Mouse (Mus musculus) Muller cell, postnatal 12 days (primary cell): ENCODE results near the gene Vps25.

Experiments used
- DNase-seq: peaks from one replicate; pipeline ENCODE4 v3.0.0-alpha.2; 2015; ENCODE audit errors: inconsistent ontology term

Gene Vps25

DNA sequence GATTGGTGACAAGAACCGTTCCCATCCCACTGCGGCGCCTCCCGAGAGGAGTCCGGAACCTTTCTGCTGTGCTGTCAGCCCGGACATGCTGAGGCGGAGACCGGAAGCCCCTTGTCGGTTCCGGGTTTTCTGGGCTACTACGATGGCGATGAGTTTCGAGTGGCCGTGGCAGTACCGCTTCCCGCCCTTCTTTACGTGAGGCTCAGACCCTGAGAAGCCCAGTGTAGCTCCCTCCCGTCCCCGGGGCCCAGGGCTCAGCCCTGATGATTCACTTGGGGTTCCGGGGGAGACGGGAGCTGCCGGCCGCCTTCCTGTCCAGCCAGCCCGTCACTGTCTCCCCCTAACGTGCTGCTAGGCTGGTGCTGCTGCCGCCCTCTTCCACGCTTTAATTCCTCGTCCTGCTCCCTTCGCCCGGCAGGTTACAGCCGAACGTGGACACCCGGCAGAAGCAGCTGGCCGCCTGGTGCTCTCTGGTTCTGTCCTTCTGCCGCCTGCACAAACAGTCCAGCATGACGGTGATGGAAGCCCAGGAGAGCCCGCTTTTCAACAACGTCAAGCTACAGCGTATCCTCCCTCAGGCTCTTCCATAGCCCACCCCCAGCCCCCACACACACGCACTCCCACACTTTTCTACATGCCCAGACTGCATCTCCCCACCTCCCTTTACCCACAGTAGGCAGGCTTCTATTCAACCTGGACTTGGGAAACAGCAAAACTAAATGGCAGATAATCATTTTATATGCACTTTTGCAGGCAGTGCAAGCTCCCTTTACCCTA is at the start of gene Vps25:
Gene Vps25, plus strand, starts transcription at position 95 of the 777 bp plus-strand sequence.
- DNase-seq = peak; percentile 89

DNA sequence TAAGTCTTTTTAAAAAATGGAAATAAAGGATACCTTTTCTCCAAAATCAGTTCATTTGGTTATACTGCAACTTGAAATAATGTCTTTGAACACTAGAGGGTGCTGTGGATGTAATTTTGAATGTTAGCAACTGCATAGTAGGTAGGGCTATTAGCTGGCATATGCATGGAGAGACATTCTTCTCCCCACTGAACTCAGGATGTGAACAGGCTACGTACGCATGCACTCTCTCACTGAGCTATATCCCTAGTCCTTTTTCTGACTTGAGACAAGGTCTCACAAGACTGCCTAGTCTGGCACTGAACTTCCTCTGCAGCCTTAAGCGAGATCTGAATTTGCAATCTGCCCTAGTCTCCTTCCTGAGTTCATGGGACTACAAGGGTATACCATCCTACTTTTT is 41.5 kb upstream of the Vps25 start:
- peak; percentile 58 for DNase-seq

DNA sequence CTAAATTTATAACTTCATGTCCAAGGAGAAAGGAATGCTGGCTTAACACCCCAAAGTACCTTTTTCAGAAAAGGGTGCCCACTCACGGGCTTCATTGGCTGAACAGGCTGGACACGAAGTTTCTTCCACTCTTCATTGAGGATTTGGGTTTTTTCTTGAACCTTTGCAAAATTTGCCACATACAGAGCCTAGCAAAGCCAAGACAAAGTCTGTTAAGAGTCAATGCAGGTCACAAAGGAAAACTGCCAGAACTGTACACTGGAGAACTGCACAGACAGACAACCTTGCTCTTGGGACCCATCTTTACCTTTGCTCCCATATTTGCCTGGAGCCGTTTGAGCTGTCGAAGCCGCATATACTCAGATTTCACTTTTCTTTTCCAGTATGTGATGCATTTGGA is 36.6 kb upstream of the Vps25 start:
- no peak for DNase-seq

DNA sequence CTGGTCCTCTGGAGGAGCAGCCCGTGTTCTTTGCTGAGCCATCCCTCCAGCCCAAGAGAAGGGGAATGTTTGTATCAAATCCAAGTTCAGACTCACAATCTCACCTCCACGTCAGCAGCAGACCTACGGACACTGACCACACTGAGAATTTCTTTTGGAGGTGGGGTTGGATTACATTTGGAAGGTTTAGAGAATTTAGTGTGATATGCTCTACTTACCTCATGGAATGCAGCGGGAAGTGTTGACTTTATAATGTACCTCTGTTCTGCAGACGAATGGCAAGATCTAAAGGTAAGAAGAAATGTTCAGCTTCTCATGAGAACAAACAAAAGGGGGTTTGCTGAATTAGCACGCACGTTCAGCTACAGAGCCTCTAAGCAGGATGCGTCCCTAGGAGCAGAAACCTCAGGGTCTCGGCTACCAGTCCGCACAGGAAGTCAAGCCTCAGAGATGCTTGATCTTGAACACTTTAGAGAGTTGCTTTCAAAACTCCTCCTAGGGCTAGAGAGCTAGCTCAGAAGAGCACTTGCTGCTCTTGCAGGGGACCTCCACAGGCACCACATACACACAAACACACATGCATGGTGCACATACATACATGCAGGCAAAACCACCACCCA is 35.0 kb upstream of the Vps25 start:
- DNase-seq = no peak

DNA sequence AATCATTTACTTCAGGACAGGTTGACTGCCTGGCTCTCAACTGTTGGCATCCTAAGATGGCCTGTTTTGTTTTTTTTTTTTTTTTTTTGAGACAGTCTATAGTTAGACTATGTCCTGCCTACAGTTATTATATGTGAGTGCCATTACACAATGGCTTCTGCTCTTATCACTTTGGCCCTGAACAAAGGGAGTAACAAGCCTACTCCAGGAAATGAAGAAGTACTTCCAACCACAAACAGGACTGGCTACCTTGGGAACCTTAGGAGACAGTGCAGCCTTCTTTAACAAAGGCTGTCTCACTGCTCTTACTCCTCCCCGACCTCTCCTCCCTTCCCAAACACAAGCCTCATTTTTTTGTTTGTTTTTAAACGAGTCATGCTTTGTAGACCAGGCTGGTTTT is 32.7 kb upstream of the Vps25 start:
- DNase-seq = no peak

DNA sequence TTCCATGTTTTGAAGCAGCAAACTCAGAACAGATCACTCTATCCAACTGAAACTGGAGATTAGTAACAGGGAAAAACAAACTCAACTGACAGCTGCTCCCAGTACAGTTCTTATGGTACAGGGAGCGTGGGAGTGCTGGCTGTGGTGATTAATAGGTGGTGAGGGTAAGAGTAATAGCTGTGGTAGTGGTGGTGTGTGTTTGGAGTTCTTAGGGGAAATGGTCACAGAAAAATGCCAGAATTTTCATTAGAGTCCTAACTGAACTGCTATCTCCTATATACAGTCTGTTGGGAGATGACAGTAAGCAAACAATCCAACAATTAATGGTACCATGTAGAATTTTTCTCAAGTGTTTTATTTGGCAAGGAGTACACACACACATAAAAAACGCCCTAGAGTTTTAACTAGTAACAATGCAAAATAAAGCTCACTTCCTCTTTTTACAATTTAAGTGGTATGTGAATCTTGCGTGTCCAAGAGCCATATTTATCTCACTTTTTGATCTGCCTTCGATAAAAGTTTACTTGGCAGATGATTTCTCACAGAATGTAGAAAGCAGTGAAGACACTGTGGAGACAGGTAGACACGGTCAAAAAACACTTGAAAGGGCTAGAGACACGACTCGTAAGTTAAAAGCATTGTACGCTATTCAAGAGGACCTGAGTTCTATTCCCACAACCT is 32.1 kb upstream of the Vps25 start:
- DNase-seq = no peak

DNA sequence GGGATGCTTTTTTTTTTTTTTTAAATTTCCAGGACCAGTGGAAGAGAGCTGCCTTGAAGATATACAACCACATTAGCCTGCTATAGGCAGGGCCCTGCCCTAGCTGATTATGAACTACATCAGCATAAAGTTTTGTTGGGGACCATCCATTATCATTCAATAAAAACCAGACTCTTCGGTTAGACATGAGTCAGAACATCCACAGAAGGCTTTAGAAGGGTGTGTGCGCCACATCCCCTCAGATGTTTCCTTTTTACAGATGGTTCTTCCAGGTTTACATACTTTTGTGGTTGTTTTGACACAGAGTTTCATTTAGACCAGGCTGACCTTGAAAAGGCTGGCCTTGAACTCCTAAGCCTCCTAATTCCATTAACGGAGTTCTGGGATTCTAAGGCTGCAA is 29.2 kb upstream of the Vps25 start:
- DNase-seq = no peak

DNA sequence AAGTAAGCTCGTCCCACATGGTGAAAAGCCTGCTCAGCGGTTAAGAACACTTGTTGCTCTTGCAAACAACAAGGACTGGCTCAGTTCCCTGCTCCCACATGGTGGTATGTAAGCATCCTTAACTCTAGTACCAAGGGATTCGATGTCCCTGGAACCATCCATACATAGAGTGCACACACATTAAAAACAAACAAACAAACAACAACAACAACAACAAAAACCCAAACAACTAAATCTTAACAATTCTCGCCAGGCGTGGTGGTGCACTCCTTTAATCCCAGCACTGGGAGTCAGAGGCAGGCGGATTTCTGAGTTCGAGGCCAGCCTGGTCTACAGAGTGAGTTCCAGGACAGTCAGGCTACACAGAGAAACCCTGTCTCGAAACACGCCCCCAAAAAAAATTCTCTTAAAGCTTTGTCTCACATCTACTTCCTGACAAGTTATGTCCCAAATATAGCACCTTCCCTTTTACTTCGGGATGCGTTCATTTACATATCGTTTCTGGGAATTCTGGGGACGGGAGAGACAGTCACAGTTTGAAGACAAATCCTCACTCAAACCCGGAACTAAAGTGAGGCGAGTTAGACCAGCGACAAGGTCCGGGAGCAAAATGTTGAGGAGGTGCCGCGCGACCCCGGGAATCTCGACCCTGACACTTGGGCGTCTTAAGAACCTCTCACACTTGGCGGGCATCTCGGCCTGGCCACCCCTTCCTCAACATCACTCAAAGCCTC is 28.0 kb upstream of the Vps25 start:
- no peak for DNase-seq

DNA sequence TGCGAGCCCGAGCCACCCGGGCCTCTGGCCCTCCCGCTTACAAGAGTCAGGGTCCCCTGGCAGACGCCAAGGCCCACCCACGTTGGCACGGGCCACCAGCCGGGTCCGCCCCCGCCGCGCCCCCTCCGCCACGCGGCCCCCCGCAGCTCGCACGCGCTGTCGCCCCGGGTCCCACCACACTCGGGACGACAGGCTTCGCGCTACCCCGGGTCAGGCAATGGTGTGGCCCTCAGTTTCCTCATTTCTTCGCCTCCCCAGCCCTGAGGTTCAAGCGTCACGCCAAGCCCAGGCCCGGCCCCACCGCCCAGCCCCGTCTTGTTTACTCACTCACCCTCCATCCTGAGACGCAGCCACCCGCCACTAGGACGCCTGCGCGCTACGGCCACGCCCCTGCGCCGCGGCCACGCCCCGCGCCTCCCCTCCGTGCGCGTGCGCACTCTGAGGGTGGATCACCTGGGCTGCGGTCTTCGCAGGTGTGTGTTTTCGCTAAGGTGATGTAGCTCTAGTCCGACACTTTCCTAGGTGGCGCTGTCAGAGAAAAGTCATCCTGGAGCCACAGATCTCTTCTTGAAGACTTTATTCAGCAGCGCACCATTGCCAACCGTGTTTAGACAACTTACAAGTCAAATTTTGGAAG is 27.3 kb upstream of the Vps25 start, which contains the start of gene Ezh1:
Gene Ezh1, minus strand, starts transcription at position 399 of the 637 bp plus-strand sequence.
- peak; percentile 82 for DNase-seq

DNA sequence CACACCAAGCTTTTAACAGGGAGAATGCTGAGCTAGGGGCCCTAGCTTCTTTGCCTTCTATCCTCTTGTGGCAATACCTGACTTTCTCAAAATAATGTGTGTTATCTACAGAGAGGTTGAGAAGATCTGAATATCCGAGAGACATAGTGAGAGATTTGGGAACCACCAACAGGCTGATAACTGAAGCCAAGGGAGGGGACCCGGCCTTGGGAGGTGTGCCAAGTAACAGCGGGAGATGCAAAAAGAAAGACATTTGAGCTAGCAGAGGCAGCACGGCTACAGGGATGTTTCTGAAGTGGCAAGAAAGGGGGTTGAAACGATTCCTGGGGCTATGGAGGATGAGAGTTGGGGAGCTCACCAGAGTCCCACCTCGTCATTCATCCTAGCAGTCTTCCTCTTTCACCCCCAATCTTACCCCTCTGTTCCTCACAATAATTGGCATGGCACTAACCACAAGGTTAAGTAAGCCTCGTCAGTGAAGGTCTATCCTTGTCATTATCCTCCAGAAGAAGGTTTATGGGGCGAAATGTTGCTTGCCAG is 24.1 kb upstream of the Vps25 start:
- peak; percentile 29 for DNase-seq

DNA sequence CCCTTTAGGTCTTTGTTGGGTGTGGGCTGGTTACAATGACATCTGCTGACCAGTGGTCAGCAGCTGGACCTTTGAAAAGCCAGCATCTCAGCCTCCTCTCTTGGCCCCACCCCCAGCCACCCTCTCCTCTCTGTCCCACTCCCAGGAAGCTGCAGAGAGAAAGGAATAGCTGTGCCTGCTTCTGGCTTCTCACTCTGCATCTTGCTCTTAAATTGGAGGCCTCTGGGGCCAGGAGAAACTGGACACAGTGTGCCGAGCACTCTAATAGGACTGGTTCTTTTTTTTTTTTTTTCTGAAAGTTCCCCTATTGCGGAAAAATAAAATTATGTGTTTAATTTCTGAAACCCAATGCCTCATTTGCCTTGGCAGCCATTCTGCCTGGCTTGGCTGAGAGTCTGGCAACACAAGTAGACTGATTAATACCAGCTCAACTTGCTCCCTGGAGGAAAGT is 23.4 kb upstream of the Vps25 start:
- DNase-seq = no peak

DNA sequence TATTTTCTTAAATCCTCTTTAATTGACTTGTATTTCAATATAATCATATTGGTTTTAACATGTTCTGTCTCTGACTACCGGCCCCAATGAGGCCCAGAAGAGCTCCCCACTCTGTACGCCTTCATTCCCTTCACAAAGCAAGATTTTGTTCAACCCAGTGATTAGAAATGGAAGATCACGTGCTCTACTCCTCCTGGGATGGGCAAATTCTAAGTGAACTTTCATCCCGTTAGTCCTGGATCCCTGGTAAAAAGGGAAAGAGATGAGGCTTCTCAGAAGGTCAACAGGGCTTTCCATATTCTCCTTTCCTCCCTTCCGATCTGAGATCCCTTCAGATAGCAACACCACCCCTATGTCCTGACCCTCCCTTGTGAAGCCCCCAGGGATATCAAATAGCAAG is 23.0 kb upstream of the Vps25 start:
- DNase-seq = no peak

DNA sequence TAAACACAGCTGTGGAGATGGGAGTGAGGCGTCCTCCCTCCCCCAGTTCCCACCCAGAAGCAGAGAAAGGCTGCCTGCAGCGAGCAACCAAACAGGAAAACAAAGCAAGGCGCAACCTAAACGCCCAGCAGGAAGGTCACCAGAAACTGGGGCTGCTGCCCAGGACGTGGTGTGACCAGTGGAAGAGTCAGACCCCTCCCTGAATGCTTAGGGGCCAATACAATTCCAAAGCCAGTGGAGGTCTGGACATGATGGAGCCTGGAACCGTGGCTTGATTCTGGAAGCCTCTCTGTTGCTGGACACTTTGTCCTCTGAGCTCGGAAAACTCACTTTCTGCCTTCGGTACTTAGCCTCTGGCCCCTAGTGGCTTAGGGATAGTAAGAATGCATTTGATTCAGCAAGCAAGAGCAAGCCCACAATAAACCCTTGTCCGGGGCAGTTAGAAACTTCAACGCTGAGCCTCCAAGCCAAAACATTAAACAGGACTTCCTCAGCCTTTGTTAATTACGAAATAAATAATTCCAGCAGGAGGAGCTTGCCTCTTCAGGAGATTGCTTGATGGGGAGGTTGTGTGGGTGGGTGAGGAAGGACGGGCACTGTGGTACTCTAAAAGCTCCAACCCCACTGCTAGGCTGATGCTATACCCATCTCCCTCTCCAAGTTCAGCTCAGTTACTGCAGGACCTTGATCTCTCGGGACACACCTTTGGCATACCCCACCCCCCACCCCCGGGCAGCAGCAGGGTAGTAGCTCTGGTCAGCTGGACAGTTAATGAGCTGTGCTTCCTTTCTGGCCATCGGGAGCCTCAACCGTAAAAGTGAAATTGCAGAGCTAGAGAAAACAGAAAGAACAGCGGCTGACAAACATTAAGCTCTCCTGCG is 22.3 kb upstream of the Vps25 start:
- peak; percentile 46 for DNase-seq

DNA sequence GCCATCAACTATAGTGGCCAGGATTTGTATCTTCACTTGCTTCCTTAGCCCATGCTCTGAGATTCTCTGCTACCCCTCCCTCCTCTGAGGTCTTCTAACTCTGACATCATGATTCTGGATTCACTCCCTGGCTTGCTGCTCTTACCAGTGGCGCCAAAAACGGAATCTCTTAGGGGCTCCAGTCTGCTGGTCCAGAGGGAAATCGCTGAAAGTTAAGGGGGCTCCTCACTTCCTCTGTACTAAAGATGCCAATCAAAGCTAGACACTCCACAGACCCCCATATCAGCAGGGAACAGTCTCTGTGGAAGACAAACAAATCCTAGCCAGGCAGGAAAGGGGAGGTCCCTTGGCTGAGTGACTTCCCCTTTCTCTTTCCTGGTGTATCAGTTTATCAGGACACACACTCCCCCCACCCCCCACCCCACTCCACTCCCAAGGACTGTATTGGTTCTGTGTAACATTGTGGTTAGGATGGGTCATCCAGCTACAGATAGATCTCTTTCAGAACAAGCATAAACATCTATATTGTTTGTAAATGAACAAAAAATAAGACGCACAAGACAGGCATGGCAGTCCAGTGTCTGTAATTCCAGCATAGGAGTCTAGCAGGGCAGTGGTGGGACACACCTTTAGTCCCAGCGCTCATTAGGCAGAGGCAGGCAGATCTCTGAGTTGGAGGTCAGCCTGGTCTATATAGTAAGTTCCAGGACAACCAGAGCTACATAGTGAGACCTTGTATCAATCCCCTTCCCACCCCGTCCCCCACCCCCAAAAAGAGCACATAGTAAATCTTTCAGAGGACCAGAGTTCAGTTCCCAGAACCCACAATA is 21.3 kb upstream of the Vps25 start:
- no peak for DNase-seq

DNA sequence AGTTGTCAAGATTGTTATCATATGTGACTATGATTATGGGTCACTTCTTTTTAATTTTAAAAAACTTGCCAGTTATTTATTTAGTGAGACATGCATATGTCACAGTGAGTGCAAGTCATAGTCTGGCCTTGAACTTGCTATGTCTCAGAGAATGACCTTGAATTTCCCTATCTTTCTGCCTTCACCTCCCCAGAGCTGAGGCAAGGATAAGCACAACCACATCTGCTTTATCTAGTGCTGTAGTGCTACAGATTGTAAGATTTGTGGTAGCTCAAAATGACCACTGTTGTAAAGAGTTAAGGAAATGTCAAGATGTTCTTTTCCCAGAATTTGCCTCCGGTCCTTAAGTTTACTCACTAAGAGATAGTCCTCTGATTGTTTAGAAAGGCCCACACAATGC is 20.3 kb upstream of the Vps25 start:
- DNase-seq = no peak

DNA sequence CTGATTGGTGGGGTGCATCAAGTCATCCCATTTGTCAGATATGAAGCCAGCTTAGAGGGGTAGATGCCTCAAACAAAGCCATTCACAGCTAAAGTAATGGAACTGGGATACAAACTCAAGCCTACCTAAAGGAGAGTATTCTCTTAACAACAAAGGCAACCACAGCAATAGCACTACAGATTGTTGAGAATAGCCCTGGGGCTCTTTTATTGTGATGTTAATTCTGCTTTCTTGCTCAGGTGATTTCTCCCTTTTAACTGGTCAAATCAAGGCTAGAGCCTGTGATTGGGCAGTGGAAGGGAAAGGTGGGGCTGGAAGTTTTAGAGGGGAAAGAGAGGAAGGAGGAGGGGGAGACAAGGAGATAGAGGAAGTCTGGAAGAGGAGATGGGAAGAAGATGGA is 19.4 kb upstream of the Vps25 start:
- DNase-seq = no peak

DNA sequence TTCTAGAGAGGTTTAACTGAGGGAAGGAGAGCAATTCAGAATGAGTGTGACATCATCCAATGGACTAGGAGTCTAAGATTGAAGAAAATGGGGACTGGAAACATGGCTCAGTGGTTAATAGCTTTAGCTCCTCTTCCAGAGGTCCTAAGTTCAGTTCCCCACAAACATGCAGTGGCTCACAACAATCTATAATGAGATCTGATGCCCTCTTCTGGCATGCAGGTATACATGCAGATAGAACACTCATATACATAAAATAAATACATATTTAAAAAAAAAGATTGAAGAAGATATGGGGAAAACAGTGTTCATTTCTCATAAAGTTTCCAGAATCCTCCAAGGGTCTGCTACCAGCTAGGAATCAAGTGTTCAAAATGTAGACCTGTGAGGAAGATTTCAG is 18.1 kb upstream of the Vps25 start:
- no peak for DNase-seq

DNA sequence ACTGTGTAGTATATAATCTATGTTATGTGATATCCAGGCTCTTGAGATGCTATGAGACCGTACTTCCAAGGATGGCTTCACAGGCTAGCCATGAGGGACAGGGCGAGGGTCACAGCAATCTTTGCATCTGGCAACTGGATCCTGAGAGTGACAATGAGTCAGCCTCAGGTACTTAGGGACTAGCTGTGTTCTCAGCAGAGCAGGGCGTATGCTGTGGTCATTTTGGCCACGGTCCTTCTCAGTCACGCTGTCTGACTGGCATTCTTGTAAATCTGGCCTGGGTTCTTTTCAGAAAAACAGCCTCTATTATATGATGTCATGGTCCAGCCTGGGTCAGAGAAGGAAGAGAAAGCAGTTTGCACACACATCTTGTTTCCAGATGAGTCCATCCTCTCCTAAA is 16.7 kb upstream of the Vps25 start:
- DNase-seq = no peak

DNA sequence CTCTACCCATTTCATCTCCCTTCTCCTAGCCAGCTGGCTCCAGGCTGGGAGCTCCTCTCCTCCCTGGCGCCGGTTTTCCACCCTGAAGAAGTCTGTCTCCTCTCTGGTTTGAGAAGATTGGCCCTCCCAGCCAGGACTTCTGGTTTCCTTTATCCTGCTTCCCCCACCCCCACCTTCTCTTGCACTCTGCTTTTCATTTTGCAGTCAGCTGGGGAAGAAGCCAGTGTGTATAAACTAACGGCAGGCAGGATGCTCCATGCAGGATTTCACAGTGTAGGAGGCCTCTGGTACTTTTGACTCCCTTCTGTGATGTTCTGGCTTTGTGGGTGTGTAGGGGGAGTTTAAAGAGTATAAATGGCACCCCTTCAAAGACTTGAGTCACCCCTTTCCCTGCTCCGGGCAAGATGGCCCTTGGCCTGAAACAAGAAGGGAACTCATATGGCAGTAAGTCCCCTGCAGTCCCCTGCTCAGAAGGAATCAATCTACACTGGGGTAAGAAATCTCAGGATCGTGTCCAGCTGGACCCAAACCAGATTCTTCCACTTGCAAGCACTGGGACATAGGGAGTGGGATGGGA is 15.3 kb upstream of the Vps25 start:
- no peak for DNase-seq
